Comparison of ENCODE assay signal across 34 mouse cellular contexts in genomic region chr2:173803827-173804226, GRCm38 (mm10).
"Had no signal": no experiment of that assay in that cellular context is flagged by ENCODE, and none has a peak within 500 bp of the region (broad histone marks: within the 10 kb centered on the region; RNA-seq: fewer than 3 reads in every experiment).

No protein-coding gene starts in this region.

- H3K4me1 ChIP-seq: hindbrain, embryonic 15.5 days had no signal

- H3K9me3 ChIP-seq: heart, embryonic 10.5 days; heart, embryonic 12.5 days; heart, embryonic 13.5 days; heart, embryonic 15.5 days; hindbrain, embryonic 10.5 days; hindbrain, embryonic 12.5 days; hindbrain, embryonic 13.5 days; hindbrain, embryonic 15.5 days; intestine, embryonic 15.5 days; kidney, embryonic 15.5 days had no signal

- ATAC-seq: hindbrain, embryonic 16.5 days; hindbrain, postnatal 0 days; inflammation-experienced regulatory T-cells, adult 6 months; intestine, embryonic 15.5 days; intestine, embryonic 16.5 days; intestine, postnatal 0 days had no signal

- H3K27me3 ChIP-seq: heart, embryonic 12.5 days; heart, embryonic 13.5 days; heart, embryonic 15.5 days; hindbrain, embryonic 12.5 days; hindbrain, embryonic 13.5 days; hindbrain, embryonic 15.5 days; intestine, embryonic 15.5 days; kidney, embryonic 15.5 days had no signal

- H3K9ac ChIP-seq: heart, embryonic 12.5 days; heart, embryonic 13.5 days; heart, embryonic 15.5 days; hindbrain, embryonic 12.5 days; hindbrain, embryonic 13.5 days; hindbrain, embryonic 14.5 days; hindbrain, embryonic 15.5 days; intestine, embryonic 15.5 days; kidney, embryonic 15.5 days had no signal

- H3K4me2 ChIP-seq: heart, embryonic 11.5 days; heart, embryonic 12.5 days; heart, embryonic 13.5 days; heart, embryonic 15.5 days; hindbrain, embryonic 12.5 days; hindbrain, embryonic 13.5 days; hindbrain, embryonic 14.5 days; hindbrain, embryonic 15.5 days; intestine, embryonic 15.5 days; kidney, embryonic 15.5 days had no signal

- H3K27ac ChIP-seq: heart, embryonic 10.5 days; heart, embryonic 13.5 days; heart, embryonic 15.5 days; hindbrain, embryonic 10.5 days; hindbrain, embryonic 12.5 days; hindbrain, embryonic 13.5 days; hindbrain, embryonic 14.5 days; hindbrain, embryonic 15.5 days; hindbrain, postnatal 0 days; intestine, embryonic 15.5 days; kidney, embryonic 15.5 days; kidney, postnatal 0 days; layer of hippocampus, adult 2 months had no signal

- H3K36me3 ChIP-seq: heart, embryonic 10.5 days; heart, embryonic 12.5 days; heart, embryonic 13.5 days; heart, embryonic 15.5 days; hindbrain, embryonic 10.5 days; hindbrain, embryonic 12.5 days; hindbrain, embryonic 13.5 days; hindbrain, embryonic 15.5 days; intestine, embryonic 15.5 days; kidney, embryonic 15.5 days had no signal

- H3K4me3 ChIP-seq: heart, embryonic 10.5 days; heart, embryonic 12.5 days; heart, embryonic 13.5 days; heart, embryonic 15.5 days; hindbrain, embryonic 10.5 days; hindbrain, embryonic 12.5 days; hindbrain, embryonic 13.5 days; hindbrain, embryonic 15.5 days; intestine, embryonic 15.5 days; kidney, embryonic 15.5 days; layer of hippocampus, adult 2 months had no signal

- DNase-seq: heart, postnatal 14 days; heart, postnatal 36 days; heart, postnatal 4 days; kidney, adult 11 months; kidney, adult 18-20 months; kidney, adult 2 months; kidney, adult 8-10 months; kidney, adult 9 months; kidney, postnatal 10 days; kidney, postnatal 14 days; kidney, postnatal 25 days; kidney, postnatal 36 days; kidney, postnatal 4 days; layer of hippocampus, adult 9-11 months; layer of hippocampus, postnatal 36 days had no signal
